Mouse (Mus musculus) CD4-positive, CD25-positive, alpha-beta regulatory T cell, adult 2 months (primary cell): ENCODE results near the gene Ttc32.
A peak's percentile ranks its signal among the peaks of the same experiment; 100 is the strongest.
"Not testable (repeated sequence)": the region's sequence is repeated elsewhere in the genome, so short reads cannot be mapped to it uniquely, and the experiment has no call there.

Experiments
- DNase-seq: peaks from one replicate; pipeline ENCODE4 v3.0.0-alpha.2; 2012; ENCODE audit warnings: low read depth, low spot score

Gene Ttc32

DNA sequence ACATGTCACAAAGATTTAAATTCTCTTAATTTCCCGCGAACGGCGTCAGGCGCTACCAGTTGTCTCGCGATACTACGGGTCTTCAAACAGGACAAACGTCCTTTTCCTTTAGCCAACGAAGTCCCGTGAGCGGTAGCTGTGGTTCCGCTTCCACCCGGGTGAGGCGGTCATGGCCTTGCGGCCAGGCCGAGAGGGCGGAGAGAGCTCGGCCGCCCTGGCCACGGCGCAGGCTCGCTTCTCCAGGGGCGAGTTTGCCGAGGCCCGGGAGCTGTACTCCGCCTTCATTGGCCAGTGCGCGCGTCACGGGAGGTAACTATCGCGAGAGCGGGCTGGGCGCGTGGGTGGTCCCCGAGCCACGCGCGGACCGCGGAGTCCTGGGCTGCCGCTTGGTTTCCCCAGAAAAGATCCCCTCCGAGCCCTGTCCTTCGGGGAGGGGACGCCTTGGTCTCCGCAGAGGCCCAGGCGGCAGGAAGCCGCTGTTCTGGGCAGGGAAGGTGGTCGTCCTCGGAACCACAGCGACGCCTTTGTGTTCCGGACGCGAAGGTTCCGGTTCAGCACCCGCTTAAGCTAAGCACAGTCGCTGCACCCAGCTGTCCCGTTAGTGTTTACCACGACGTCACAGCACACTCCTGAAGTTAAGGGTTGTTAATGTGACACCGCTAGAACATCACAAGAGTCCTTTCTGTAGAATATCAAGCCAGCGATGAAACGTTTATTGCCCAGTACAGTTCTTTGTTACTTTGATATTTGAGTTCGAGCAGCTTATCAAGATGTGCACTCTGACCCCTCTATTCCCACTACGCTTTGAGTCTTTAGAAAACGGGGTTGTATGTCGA, at the start of gene Ttc32:
TSS of gene Ttc32 (plus strand) at position 110 of the 836 bp plus-strand sequence.
- DNase-seq: peak; percentile 95

GRCm38 (mm10) chr12:8993231-8993630, 36.6 kb upstream of the Ttc32 start:
- no peak for DNase-seq

GRCm38 (mm10) chr12:8998318-8998717, 31.5 kb upstream of the Ttc32 start:
- no peak for DNase-seq

GRCm38 (mm10) chr12:9002038-9002648, 27.7 kb upstream of the Ttc32 start:
- peak; percentile 88 for DNase-seq

- DNase-seq: no peak
Observed at GRCm38 (mm10) chr12:9007146-9007545, 22.7 kb upstream of the Ttc32 start.

GRCm38 (mm10) chr12:9007811-9008210, 22.0 kb upstream of the Ttc32 start:
- DNase-seq: no peak

DNA sequence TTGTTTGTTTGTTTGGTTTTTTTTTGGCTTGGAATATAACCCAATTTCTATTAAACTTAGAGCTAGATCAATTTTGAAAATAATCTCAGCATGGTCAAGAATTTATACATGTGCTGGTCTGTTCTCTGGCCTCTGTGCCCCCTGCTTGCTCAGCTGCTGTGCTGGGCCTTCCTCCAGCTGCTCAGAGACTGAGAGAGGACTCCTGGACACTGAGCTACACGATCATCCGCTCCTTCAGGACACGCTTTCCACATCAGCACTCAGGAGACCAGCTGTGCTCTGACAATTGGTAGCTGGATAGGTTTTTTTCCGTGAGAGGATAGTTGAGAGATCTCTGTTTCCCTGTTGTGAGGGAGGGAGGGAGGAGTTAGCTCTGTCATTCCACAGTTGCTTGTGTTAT, 19.5 kb upstream of the Ttc32 start:
- DNase-seq: no peak

- no peak for DNase-seq
Observed at GRCm38 (mm10) chr12:9016376-9016775, 13.4 kb upstream of the Ttc32 start.

DNA sequence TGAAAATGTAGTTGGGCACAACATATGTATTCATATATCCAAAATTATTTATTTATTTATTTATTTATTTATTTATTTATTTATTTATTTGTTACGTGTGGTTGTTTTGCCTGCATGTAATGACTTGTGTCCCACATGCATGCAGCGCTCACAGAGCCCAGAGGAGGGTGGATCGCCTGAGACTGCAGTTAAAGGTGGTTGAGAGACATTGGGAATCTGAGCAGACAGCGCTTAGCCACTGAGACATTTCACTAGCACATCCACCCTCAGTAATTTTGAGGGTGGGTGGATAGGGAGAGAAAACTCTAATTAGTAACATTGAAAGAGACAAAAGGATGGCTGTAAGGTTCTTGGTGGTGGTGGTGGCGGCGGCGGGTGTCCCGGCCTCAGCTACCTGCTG, 9.4 kb upstream of the Ttc32 start:
- DNase-seq: no peak

DNA sequence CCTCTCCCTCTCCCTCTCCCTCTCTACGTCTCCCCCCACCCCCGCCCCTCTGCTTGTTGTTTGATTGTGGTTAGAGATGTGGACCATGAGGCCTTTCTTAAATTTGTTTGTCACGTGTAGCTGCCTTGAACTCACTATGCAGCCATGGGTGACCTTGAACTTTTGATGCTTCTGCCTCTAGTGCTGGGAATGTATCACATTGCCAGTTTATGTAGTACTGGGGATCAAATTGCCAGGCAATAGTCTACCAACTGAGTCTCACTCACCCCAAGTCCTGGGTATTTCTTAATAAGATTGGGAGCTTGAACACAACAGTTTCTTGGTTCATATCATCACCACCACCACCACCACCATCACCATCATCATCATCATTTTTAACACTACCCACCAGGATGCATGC, 8.8 kb upstream of the Ttc32 start:
- no peak for DNase-seq

GRCm38 (mm10) chr12:9023031-9023430, 6.8 kb upstream of the Ttc32 start:
- peak; percentile 27 for DNase-seq

DNA sequence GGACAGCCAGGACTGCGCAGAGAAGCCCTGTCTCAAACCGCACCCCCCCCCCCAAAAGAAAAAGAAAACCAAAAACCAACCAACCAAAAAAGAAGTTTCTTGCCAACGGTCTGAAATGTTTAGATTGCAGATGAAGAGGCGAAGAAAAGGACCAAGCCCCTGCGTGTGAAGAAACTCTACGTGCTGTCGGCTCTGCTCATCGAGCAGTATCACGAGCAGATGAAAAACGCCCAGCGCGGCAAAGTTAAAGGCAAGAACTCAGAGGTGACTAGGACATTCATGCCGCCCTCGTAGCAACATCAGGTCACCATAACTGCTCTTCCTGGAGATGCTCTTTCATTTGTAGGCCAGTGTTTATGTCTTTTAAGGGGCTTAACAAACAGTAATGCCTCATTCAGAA, 5.7 kb upstream of the Ttc32 start:
- DNase-seq: no peak

GRCm38 (mm10) chr12:9024736-9025135, 5.1 kb upstream of the Ttc32 start:
- DNase-seq: no peak

- no peak for DNase-seq
Observed at GRCm38 (mm10) chr12:9026843-9027242, 3.0 kb upstream of the Ttc32 start.

- not testable (repeated sequence) for DNase-seq
Observed at GRCm38 (mm10) chr12:9028816-9029215, 981 bp upstream of the Ttc32 start.

- DNase-seq: no peak
Observed at GRCm38 (mm10) chr12:9029506-9029887, 300 bp upstream of the Ttc32 start.

GRCm38 (mm10) chr12:9031166-9031565, 1.4 kb downstream of the Ttc32 start:
- DNase-seq: no peak

DNA sequence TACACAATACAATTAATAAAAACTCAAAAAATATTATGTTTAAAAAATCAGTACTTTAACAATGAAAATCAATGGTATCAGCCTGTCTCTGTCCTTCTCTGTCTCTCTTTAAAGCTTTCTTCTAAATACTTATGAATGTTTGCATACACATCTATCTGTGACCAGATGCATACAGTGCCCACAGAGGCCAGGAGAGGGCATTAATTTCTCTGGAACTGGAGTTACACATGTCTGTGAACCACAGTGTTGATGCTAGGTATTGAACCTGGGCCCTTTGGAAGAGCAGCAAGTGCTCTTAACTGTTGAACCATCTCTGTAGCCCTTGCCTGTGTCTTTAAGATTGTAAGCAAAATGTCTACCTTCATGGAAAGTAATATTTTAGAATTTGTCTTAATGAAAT, 3.3 kb downstream of the Ttc32 start:
- DNase-seq: no peak

GRCm38 (mm10) chr12:9036409-9036808, 6.6 kb downstream of the Ttc32 start:
- DNase-seq: no peak

DNA sequence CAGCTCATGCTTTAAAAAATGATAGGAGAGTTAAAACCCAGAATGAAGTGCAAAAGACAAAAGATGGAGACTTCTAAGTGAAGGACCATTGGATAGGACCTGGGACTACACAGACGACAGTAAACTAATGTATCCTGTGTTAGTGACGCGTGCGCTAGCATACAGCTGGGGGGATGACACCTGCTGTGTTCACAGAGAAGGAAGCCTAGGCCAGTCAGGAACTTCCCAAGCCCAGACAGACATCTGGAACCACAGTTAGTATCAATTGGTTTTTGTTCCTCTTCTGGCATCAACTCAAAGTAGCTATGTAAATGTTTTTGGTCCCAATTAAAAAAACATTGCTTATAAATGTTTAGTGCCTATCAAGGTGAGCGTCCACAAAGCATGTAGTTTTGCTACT, 10.4 kb downstream of the Ttc32 start:
- DNase-seq: no peak

GRCm38 (mm10) chr12:9040686-9041085, 10.9 kb downstream of the Ttc32 start:
- DNase-seq: no peak

DNA sequence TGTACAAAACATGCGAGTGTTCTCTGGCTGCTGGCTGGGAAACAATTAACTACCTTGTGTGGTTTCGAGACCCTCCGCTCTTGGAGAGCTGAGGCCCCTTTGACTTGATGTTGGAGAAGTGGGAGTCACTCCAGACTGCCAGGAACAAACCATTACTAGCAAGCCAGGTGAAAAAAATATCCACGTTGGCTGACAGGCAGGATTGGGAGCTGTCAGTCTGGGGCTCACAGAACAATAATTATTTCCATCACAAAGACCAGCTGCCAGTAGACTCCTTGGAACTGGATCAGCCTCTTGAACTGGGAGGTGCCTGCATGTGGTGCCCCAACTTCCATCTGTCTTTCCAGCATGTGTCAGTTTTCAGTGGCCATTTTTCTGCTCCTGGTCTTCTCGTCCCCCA, 12.5 kb downstream of the Ttc32 start:
- DNase-seq: no peak

DNA sequence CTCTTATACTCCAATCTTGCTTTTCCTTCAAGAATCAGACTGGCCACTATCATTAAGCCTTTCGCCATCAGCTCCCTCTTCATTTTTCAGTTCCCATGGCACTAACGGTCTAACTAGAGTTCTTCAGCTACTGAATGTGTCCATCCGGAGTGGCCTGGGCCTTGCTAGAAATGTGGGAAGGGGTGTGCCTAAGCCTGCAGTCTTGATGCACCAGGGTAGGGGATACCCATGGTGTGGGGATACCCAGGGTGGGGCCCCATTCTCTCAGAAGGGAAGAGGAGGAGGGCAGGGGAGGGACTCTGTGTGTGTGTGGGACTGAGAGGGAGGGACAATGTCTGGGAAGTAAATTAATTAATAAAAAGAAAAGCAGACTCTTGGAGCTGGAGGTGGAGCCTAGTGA, 13.0 kb downstream of the Ttc32 start:
- DNase-seq: no peak
